Mouse (Mus musculus) myocyte (in vitro differentiated cells): ENCODE measurements around the gene Gna12. TPM values are rescaled to one million over a fixed set of nuclear protein-coding genes. Genes with fewer than 3 reads are reported as not detected.

ENCODE experiments used
- H3K27me3 ChIP-seq: one replicate; pipeline ENCODE4 v1.6.1; 2011; ENCODE audit not compliant: control insufficient read depth, insufficient read depth, insufficient read length
- H3K36me3 ChIP-seq: one replicate; pipeline ENCODE4 v1.6.1; 2011; ENCODE audit not compliant: control insufficient read depth, insufficient read depth
- H3K4me2 ChIP-seq: one replicate; pipeline ENCODE4 v1.6.1; 2011; ENCODE audit warnings: low read depth, control low read depth
- H3K4me3 ChIP-seq: one replicate; pipeline ENCODE4 v1.5.1; 2011; ENCODE audit warnings: mild to moderate bottlenecking, control low read depth, moderate library complexity
- H3K79me2 ChIP-seq: one replicate; pipeline ENCODE4 v1.6.1; 2011; ENCODE audit not compliant: control insufficient read depth, insufficient read depth
- H3ac ChIP-seq: one replicate; pipeline ENCODE4 v1.6.1; 2011; ENCODE audit not compliant: control insufficient read depth, insufficient read length
- CEBPB ChIP-seq: IDR thresholded peaks from 2 replicates; pipeline ENCODE4 v1.6.1; 2011; ENCODE audit warnings: mild to moderate bottlenecking, moderate library complexity; ENCODE audit not compliant: poor library complexity, insufficient read depth, severe bottlenecking
- E2F4 ChIP-seq: IDR thresholded peaks from one replicate; pipeline ENCODE4 v1.6.1; 2011; ENCODE audit warnings: mild to moderate bottlenecking, control low read depth, moderate library complexity; ENCODE audit not compliant: insufficient read depth
- MAX ChIP-seq: IDR thresholded peaks from one replicate; pipeline ENCODE4 v1.6.1; 2011; ENCODE audit warnings: low read depth, mild to moderate bottlenecking, control low read depth
- MYOD1 ChIP-seq, 3 experiments: IDR thresholded peaks; one replicate each; pipeline ENCODE4 v1.6.1; 2011; ENCODE audit warnings: control low read depth in 2 of 3, low read depth in 2 of 3, mild to moderate bottlenecking in 2 of 3, moderate library complexity in 1 of 3; ENCODE audit not compliant: insufficient read length in 2 of 3, control insufficient read depth in 1 of 3
- MYOG ChIP-seq, 3 experiments: IDR thresholded peaks; one replicate each; pipeline ENCODE4 v1.6.1; 2011; ENCODE audit warnings: control low read depth in 2 of 3, low read depth in 2 of 3, mild to moderate bottlenecking in 2 of 3; ENCODE audit not compliant: insufficient read length in 2 of 3, control insufficient read depth in 1 of 3, insufficient read depth in 1 of 3
- POLR2A ChIP-seq: IDR thresholded peaks from one replicate; pipeline ENCODE4 v1.6.1; 2011; ENCODE audit warnings: low read depth, mild to moderate bottlenecking, control low read depth, moderate library complexity; ENCODE audit not compliant: insufficient read length
- POLR2AphosphoS2 ChIP-seq: IDR thresholded peaks from one replicate; pipeline ENCODE4 v1.6.1; 2011; ENCODE audit warnings: low read depth, control low read depth; ENCODE audit not compliant: insufficient read length
- REST ChIP-seq: IDR thresholded peaks from one replicate; pipeline ENCODE4 v1.6.1; 2011; ENCODE audit warnings: mild to moderate bottlenecking, control low read depth, moderate library complexity; ENCODE audit not compliant: insufficient read depth, insufficient read length
- SRF ChIP-seq: IDR thresholded peaks from one replicate; pipeline ENCODE4 v1.6.1; 2011; ENCODE audit warnings: low read depth; ENCODE audit not compliant: control insufficient read depth, insufficient read length
- TCF12 ChIP-seq: IDR thresholded peaks from one replicate; pipeline ENCODE4 v1.6.1; 2011; ENCODE audit warnings: mild to moderate bottlenecking, control low read depth; ENCODE audit not compliant: poor library complexity, insufficient read depth, severe bottlenecking
- TCF3 ChIP-seq: IDR thresholded peaks from one replicate; pipeline ENCODE4 v1.6.1; 2011; ENCODE audit warnings: low read depth, control low read depth; ENCODE audit not compliant: insufficient read length
- USF1 ChIP-seq: IDR thresholded peaks from one replicate; pipeline ENCODE4 v1.6.1; 2011; ENCODE audit warnings: low read depth, mild to moderate bottlenecking, control low read depth, moderate library complexity
- polyA plus RNA-seq: library from polyadenylated mRNA; unstranded; fragments of >200 nt; fragmentation: generic; extraction: Trizol; gene quantifications from one replicate; pipeline ENCODE4 v1.2.1, GENCODE M21; 2012; ENCODE audit warnings: missing spikeins

Gene Gna12
- polyA plus RNA-seq, 1 experiment, result 48.8 TPM

DNA sequence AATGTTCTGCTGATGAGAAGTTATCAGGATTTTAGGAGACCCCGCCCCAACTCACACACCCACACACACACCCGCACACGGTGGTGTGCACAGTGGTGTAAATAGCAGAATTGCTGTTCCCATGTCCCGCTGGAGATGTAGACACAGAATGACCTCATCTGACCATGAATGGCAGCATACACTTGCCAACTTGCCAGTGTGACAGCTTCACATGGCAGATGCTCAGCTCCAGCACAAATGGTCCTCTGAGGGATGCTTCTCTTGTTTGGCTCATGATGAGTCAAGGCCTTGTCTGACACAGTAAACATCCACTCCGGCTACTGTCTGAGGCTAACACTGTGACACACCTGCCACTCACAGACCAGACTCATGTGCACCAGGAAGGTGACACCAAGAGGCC, 61.9 kb downstream of the Gna12 start:
- Histone ChIP-seq H3K4me2 (peak overlapping the region; percentile 55), H3K4me3 (no peak overlapping the region)

GRCm38 (mm10) chr5:140767704-140768141, 62.5 kb downstream of the Gna12 start:
- no peaks in the 10 kb centered on the region for H3K27me3 ChIP-seq
- peak overlapping the region; percentile 55 for H3K4me2 ChIP-seq
- TF ChIP-seq MYOD1 (IDR thresholded peaks at IDR 0.05; ENCODE audit: control insufficient read depth in 1 of 3, insufficient read length in 2 of 3, low read depth in 2 of 3) (peak in 1 of 3 experiments; percentile 35), USF1 (no peak), REST (no peak), MYOG (IDR thresholded peaks at IDR 0.05; ENCODE audit: control insufficient read depth in 1 of 3, insufficient read depth in 1 of 3, insufficient read length in 2 of 3, low read depth in 2 of 3) (peak in 1 of 3 experiments; percentile 4), MAX (no peak)
- H3K79me2 ChIP-seq, result no peaks in the 10 kb centered on the region
- H3K36me3 ChIP-seq, result no peaks in the 10 kb centered on the region
- no peak overlapping the region for H3K4me3 ChIP-seq
- H3ac ChIP-seq, result no peak overlapping the region

More for the DNA sequence above, 61.9 kb downstream of the Gna12 start:
- H3K27me3 ChIP-seq, result no peaks in the 10 kb centered on the region
- H3K36me3 ChIP-seq, result no peaks in the 10 kb centered on the region
- TF ChIP-seq CEBPB (no peak), MYOD1 (IDR thresholded peaks at IDR 0.05; ENCODE audit: control insufficient read depth in 1 of 3, insufficient read length in 2 of 3, low read depth in 2 of 3) (peak in 2 of 3 experiments; percentile 76 to 77), SRF (peak; percentile 91), MYOG (IDR thresholded peaks at IDR 0.05; ENCODE audit: control insufficient read depth in 1 of 3, insufficient read depth in 1 of 3, insufficient read length in 2 of 3, low read depth in 2 of 3) (peak in 2 of 3 experiments; percentile 32 to 55)
- no peaks in the 10 kb centered on the region for H3K79me2 ChIP-seq
- no peak overlapping the region for H3ac ChIP-seq

DNA sequence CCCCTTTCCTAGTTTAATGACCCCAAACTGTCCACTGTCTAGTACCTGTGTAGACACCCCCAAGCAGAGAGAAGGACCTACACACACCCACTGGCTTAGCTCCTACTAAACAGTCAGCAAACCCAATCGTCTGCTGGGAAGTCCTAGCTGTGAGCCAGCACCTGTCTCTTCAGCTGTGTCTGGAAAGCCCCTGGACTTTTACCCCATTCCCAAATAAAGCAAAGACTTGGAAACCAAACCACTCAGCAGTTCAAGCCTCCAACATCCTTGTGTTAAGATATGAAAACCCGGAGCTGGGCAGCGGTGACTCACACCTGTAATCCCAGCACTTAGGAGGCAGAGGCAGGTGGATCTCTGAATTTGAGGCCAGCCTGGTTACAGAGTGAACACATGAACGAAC, 63.7 kb downstream of the Gna12 start:
- Histone ChIP-seq H3ac (no peak overlapping the region), H3K36me3 (no peaks in the 10 kb centered on the region), H3K4me2 (no peak overlapping the region), H3K4me3 (no peak overlapping the region), H3K27me3 (no peaks in the 10 kb centered on the region), H3K79me2 (no peaks in the 10 kb centered on the region)
- TF ChIP-seq MYOG (IDR thresholded peaks at IDR 0.05; ENCODE audit: control insufficient read depth in 1 of 3, insufficient read depth in 1 of 3, insufficient read length in 2 of 3, low read depth in 2 of 3), result peak in 1 of 3 experiments; percentile 58
- peak; percentile 80 for TF ChIP-seq SRF
- TF ChIP-seq TCF12, result peak; percentile 19
- no peak for TF ChIP-seq POLR2AphosphoS2
- peak in 2 of 3 experiments; percentile 35 to 39 for TF ChIP-seq MYOD1 (IDR thresholded peaks at IDR 0.05; ENCODE audit: control insufficient read depth in 1 of 3, insufficient read length in 2 of 3, low read depth in 2 of 3)

DNA sequence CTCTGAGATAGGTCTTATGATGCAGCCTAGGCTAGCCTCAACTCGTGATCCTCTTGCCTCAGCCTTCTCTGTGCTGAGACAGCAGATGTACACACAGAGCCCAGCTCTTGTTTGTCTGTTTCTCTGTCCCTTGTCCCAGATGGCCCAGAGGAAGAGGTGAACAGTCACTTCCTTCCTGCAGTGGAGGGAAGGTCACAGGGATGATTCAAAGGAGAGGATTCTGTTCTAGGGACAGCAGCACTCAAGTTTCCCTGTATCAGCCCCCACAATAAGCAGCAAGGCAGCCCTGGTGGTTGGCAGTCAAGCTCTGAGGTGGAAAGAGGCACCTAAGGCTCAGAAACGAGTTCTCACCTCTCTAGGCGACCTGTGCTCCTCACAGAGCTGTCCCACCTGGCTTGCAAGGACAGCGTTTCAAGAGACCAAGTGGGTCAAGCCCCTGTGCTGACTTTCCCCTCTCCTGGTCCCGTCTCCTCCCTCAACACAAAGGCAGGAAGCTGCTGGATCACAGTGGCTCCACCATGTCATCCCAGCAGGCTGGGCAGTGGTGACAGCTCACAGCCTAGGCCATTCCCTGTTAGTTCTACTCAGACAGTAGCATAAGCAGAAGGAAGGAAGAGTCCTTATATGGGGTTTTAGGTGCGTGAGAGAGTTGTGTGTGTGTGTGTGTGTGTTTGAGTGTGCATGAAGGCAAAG, 65.2 kb downstream of the Gna12 start:
- no peaks in the 10 kb centered on the region for H3K79me2 ChIP-seq
- TF ChIP-seq POLR2AphosphoS2 (no peak), MYOD1 (IDR thresholded peaks at IDR 0.05; ENCODE audit: control insufficient read depth in 1 of 3, insufficient read length in 2 of 3, low read depth in 2 of 3) (no peak)
- H3K36me3 ChIP-seq, result peaks cover 4% of the 10 kb centered on the region
- no peak overlapping the region for H3K4me2 ChIP-seq
- no peaks in the 10 kb centered on the region for H3K27me3 ChIP-seq
- no peak overlapping the region for H3ac ChIP-seq
- H3K4me3 ChIP-seq, result no peak overlapping the region

GRCm38 (mm10) chr5:140762540-140762939, 67.7 kb downstream of the Gna12 start:
- Histone ChIP-seq H3ac (no peak overlapping the region), H3K4me2 (no peak overlapping the region), H3K36me3 (peaks cover 9% of the 10 kb centered on the region), H3K27me3 (no peaks in the 10 kb centered on the region), H3K4me3 (no peak overlapping the region), H3K79me2 (no peaks in the 10 kb centered on the region)
- TF ChIP-seq POLR2AphosphoS2 (no peak), MAX (no peak), SRF (no peak), CEBPB (no peak), E2F4 (no peak), MYOD1 (IDR thresholded peaks at IDR 0.05; ENCODE audit: control insufficient read depth in 1 of 3, insufficient read length in 2 of 3, low read depth in 2 of 3) (no peak), POLR2A (no peak), MYOG (IDR thresholded peaks at IDR 0.05; ENCODE audit: control insufficient read depth in 1 of 3, insufficient read depth in 1 of 3, insufficient read length in 2 of 3, low read depth in 2 of 3) (no peak), TCF12 (no peak)

- Histone ChIP-seq H3ac (no peak overlapping the region), H3K36me3 (peaks cover 9% of the 10 kb centered on the region), H3K79me2 (no peaks in the 10 kb centered on the region), H3K4me3 (no peak overlapping the region), H3K27me3 (no peaks in the 10 kb centered on the region), H3K4me2 (no peak overlapping the region)
- no peak for TF ChIP-seq USF1
- TF ChIP-seq TCF12, result no peak
- no peak for TF ChIP-seq POLR2A
- no peak for TF ChIP-seq MAX
- TF ChIP-seq SRF, result no peak
- no peak for TF ChIP-seq MYOD1 (IDR thresholded peaks at IDR 0.05; ENCODE audit: control insufficient read depth in 1 of 3, insufficient read length in 2 of 3, low read depth in 2 of 3)
- TF ChIP-seq POLR2AphosphoS2, result no peak
- no peak for TF ChIP-seq TCF3
- no peak for TF ChIP-seq REST
- no peak for TF ChIP-seq CEBPB
These were observed 71.4 kb downstream of the Gna12 start for GRCm38 (mm10) chr5:140758864-140759263.
